Mouse (Mus musculus) liver, adult 2 months (tissue): ENCODE measurements at regions not wholly inside any gene's neighbourhood (a gene's known extent, or its start where the extent isn't known, plus 50 kb on each side); places are given as distances from the start of the nearest gene placed in this dataset.

Experiments
- CTCF ChIP-seq: fragments of 200-500 bp; IDR thresholded peaks from 2 replicates; pipeline ENCODE4 v1.5.1; 2011; ENCODE audit warnings: low read depth, low read length, control low read depth
- POLR2A ChIP-seq: fragments of 200-500 bp; IDR thresholded peaks from 2 replicates; pipeline ENCODE4 v1.6.1; 2011; ENCODE audit warnings: low read length, control low read depth; ENCODE audit not compliant: insufficient read depth; ENCODE audit errors: extremely low read depth

- TF ChIP-seq CTCF (no peak), POLR2A (no peak)
These were observed 160.5 kb upstream of the Meis1 start for GRCm38 (mm10) chr11:19179290-19179689.
